Mouse (Mus musculus) heart, postnatal 0 days (tissue): ENCODE data around the gene Dgat2.

ENCODE experiments used
- CTCF ChIP-seq: IDR thresholded peaks from 2 replicates; pipeline ENCODE4 v1.5.1; 2016; ENCODE audit warnings: antibody characterized with exemption, control low read depth, low read depth
- EP300 ChIP-seq: IDR thresholded peaks from 2 replicates; pipeline ENCODE4 v1.6.1; 2016; ENCODE audit warnings: antibody characterized with exemption, low read depth

- TF ChIP-seq CTCF = no peak
- TF ChIP-seq EP300 = no peak
Measured at GRCm38 (mm10) chr7:99162462-99162861, 20.1 kb downstream of the Dgat2 start.
